ENCODE assay signal across 8 mouse cellular contexts in genomic region chr5:113799691-113800090, GRCm38 (mm10). TPM values are rescaled to one million over a fixed set of nuclear protein-coding genes. Genes with fewer than 3 reads are reported as not detected.
DNase-seq lines count a peak whose midpoint lies in the region; ATAC-seq lines count a peak whose summit lies in the region.

No protein-coding gene starts in this region.

- H3K27me3 ChIP-seq in heart, embryonic 16.5 days (ENCODE audit: control insufficient read depth, insufficient read depth, low read length) = peaks cover 12% of the 10 kb centered on the region
- no peaks in the 10 kb centered on the region for H3K27me3 ChIP-seq in embryonic facial prominence, embryonic 15.5 days
- peaks cover 19% of the 10 kb centered on the region; the same call in 1 of the 2 replicates for H3K27me3 ChIP-seq in liver, embryonic 13.5 days

- WGBS in heart, embryonic 16.5 days = 49% methylated on average over 5 of the region's 5 CpGs
- 20% methylated on average over 5 of the region's 5 CpGs for WGBS in embryonic facial prominence, embryonic 15.5 days
- WGBS in liver, embryonic 13.5 days (ENCODE audit: insufficient replicate concordance) = 52% methylated on average over 5 of the region's 5 CpGs

- no peaks in the 10 kb centered on the region for H3K9me3 ChIP-seq in heart, embryonic 16.5 days (replicated peaks; ENCODE audit: control insufficient read depth, low read length)
- H3K9me3 ChIP-seq in embryonic facial prominence, embryonic 15.5 days (replicated peaks) = no peaks in the 10 kb centered on the region
- H3K9me3 ChIP-seq in liver, embryonic 13.5 days (replicated peaks) = no peaks in the 10 kb centered on the region

- no peaks in the 10 kb centered on the region for H3K36me3 ChIP-seq in heart, embryonic 16.5 days (ENCODE audit: control insufficient read depth, insufficient read depth)
- peaks cover 8% of the 10 kb centered on the region; the same call in 1 of the 2 replicates for H3K36me3 ChIP-seq in embryonic facial prominence, embryonic 15.5 days
- H3K36me3 ChIP-seq in liver, embryonic 13.5 days = no peaks in the 10 kb centered on the region

- peaks cover 12% of the 10 kb centered on the region for H3K4me1 ChIP-seq in heart, embryonic 16.5 days (ENCODE audit: control insufficient read depth, insufficient read depth, low read length)
- peaks cover 67% of the 10 kb centered on the region for H3K4me1 ChIP-seq in embryonic facial prominence, embryonic 15.5 days
- peaks cover 26% of the 10 kb centered on the region for H3K4me1 ChIP-seq in liver, embryonic 13.5 days (replicated peaks)

- no peak for DNase-seq in heart, postnatal 14 days
- peak; percentile 17 for DNase-seq in MN1 (ENCODE audit: low spot score)
- DNase-seq in liver, embryonic 13.5 days = no peak
- DNase-seq in thymus, postnatal 0 days (ENCODE audit: low spot score) = no peak

- peak overlapping the region; percentile 43 for H3K4me3 ChIP-seq in heart, embryonic 16.5 days (ENCODE audit: low read length)
- H3K4me3 ChIP-seq in embryonic facial prominence, embryonic 15.5 days (replicated peaks) = peak overlapping the region; percentile 54
- peak overlapping the region; percentile 32 for H3K4me3 ChIP-seq in liver, embryonic 13.5 days (replicated peaks)

- H3K9ac ChIP-seq in heart, embryonic 16.5 days (ENCODE audit: low read length) = peak overlapping the region; percentile 39
- peak overlapping the region; percentile 33 for H3K9ac ChIP-seq in embryonic facial prominence, embryonic 15.5 days
- H3K9ac ChIP-seq in liver, embryonic 13.5 days = no peak overlapping the region

- intact Hi-C loops in heart, postnatal 14 days (cut with DNase I) = no loop called here

- H3K4me2 ChIP-seq in heart, embryonic 16.5 days (ENCODE audit: low read depth, low read length) = peak overlapping the region; percentile 49
- H3K4me2 ChIP-seq in embryonic facial prominence, embryonic 15.5 days (replicated peaks) = peak overlapping the region; percentile 64
- H3K4me2 ChIP-seq in liver, embryonic 13.5 days = peak overlapping the region; percentile 30

- no peak for ATAC-seq in heart, embryonic 16.5 days (replicated peaks; ENCODE audit: extremely low read depth, insufficient read depth, low FRiP score)
- no peak for ATAC-seq in embryonic facial prominence, embryonic 15.5 days (ENCODE audit: insufficient number of reproducible peaks, low FRiP score, low TSS enrichment, low read depth)
- ATAC-seq in liver, embryonic 13.5 days (ENCODE audit: low read depth) = no peak
- ATAC-seq in activated CD4-positive, CD25-positive, alpha-beta regulatory T cell, adult 4 months = no peak
- no peak for ATAC-seq in erythroid progenitor cell, adult 5-6 weeks (replicated peaks; ENCODE audit: low FRiP score, poor library complexity, severe bottlenecking)

- H3K27ac ChIP-seq in heart, embryonic 16.5 days (ENCODE audit: low read length) = peak overlapping the region; percentile 46; the same call in 1 of the 2 replicates
- H3K27ac ChIP-seq in embryonic facial prominence, embryonic 15.5 days (replicated peaks) = peak overlapping the region; percentile 90
- no peak overlapping the region for H3K27ac ChIP-seq in liver, embryonic 13.5 days

RNA-seq across cellular contexts. Expression of gene Tmem119, which starts 0.6 kb away (rescaled TPM):
- polyA plus RNA-seq in heart, embryonic 16.5 days (2015; fragmentation: Nextera tagmentation; extraction: Ambion mirVana) = 22.4 and 22.5 TPM in 2 replicates
- total RNA-seq in heart, postnatal 14 days (2021) = 10 to 100 TPM; 10.5 to 12.5 TPM
- 197 and 220 TPM in 2 replicates for polyA plus RNA-seq in embryonic facial prominence, embryonic 15.5 days (2015; fragmentation: Nextera tagmentation; extraction: Ambion mirVana)
- polyA plus RNA-seq in liver, embryonic 13.5 days (2015; fragmentation: Nextera tagmentation; extraction: Ambion mirVana) = 3.8 TPM in 2 replicates
- 6.1 and 7.0 TPM in 2 replicates for polyA plus RNA-seq in thymus, postnatal 0 days (2015; fragmentation: Nextera tagmentation; extraction: Ambion mirVana)
- polyA plus RNA-seq in activated CD4-positive, CD25-positive, alpha-beta regulatory T cell, adult 4 months (2017; shearing (Covaris generic)) = not detected
- total RNA-seq in erythroid progenitor cell, adult 5-6 weeks (2015; ENCODE audit: low replicate concordance) = 2.9 TPM in 1 of 2 replicates, not detected in the other
- 3.0 TPM in 1 of 2 replicates, not detected in the other for total RNA-seq in erythroid progenitor cell, adult 5-6 weeks (2017; ENCODE audit: low replicate concordance)

RNA-seq across cellular contexts. Expression of gene Iscu, which starts 27.1 kb away (rescaled TPM):
- polyA plus RNA-seq in heart, embryonic 16.5 days (2015; fragmentation: Nextera tagmentation; extraction: Ambion mirVana) = 118 and 136 TPM in 2 replicates
- 100 to 1,000 TPM; 140 to 145 TPM for total RNA-seq in heart, postnatal 14 days (2021)
- polyA plus RNA-seq in embryonic facial prominence, embryonic 15.5 days (2015; fragmentation: Nextera tagmentation; extraction: Ambion mirVana) = 102 and 106 TPM in 2 replicates
- polyA plus RNA-seq in liver, embryonic 13.5 days (2015; fragmentation: Nextera tagmentation; extraction: Ambion mirVana) = 104 and 106 TPM in 2 replicates
- polyA plus RNA-seq in thymus, postnatal 0 days (2015; fragmentation: Nextera tagmentation; extraction: Ambion mirVana) = 146 and 152 TPM in 2 replicates
- polyA plus RNA-seq in activated CD4-positive, CD25-positive, alpha-beta regulatory T cell, adult 4 months (2017; shearing (Covaris generic)) = 10 to 100 TPM; 23.8 to 24.5 TPM
- total RNA-seq in erythroid progenitor cell, adult 5-6 weeks (2015; ENCODE audit: low replicate concordance) = 54.9 and 75.3 TPM in 2 replicates
- total RNA-seq in erythroid progenitor cell, adult 5-6 weeks (2017; ENCODE audit: low replicate concordance) = 36.4 and 52.0 TPM in 2 replicates

RNA-seq across cellular contexts. Expression of gene Sart3, which starts 27.4 kb away (rescaled TPM):
- 31.6 TPM in 2 replicates for polyA plus RNA-seq in heart, embryonic 16.5 days (2015; fragmentation: Nextera tagmentation; extraction: Ambion mirVana)
- 10 to 100 TPM; 15.6 to 16.9 TPM for total RNA-seq in heart, postnatal 14 days (2021)
- 47.9 and 48.0 TPM in 2 replicates for polyA plus RNA-seq in embryonic facial prominence, embryonic 15.5 days (2015; fragmentation: Nextera tagmentation; extraction: Ambion mirVana)
- 21.2 and 24.2 TPM in 2 replicates for polyA plus RNA-seq in liver, embryonic 13.5 days (2015; fragmentation: Nextera tagmentation; extraction: Ambion mirVana)
- polyA plus RNA-seq in thymus, postnatal 0 days (2015; fragmentation: Nextera tagmentation; extraction: Ambion mirVana) = 29.4 and 34.4 TPM in 2 replicates
- 10 to 100 TPM in 1 of 2 experiments, 1 to 10 TPM in 1; 8.0 to 18.9 TPM for polyA plus RNA-seq in activated CD4-positive, CD25-positive, alpha-beta regulatory T cell, adult 4 months (2017; shearing (Covaris generic))
- 8.4 and 22.0 TPM in 2 replicates for total RNA-seq in erythroid progenitor cell, adult 5-6 weeks (2015; ENCODE audit: low replicate concordance)
- total RNA-seq in erythroid progenitor cell, adult 5-6 weeks (2017; ENCODE audit: low replicate concordance) = 32.1 and 44.9 TPM in 2 replicates

RNA-seq across cellular contexts. Expression of gene Selplg, which starts 32.8 kb away (rescaled TPM):
- polyA plus RNA-seq in heart, embryonic 16.5 days (2015; fragmentation: Nextera tagmentation; extraction: Ambion mirVana) = 10.1 and 29.8 TPM in 2 replicates
- 1 to 10 TPM; 2.3 to 6.4 TPM for total RNA-seq in heart, postnatal 14 days (2021)
- 5.3 TPM in 2 replicates for polyA plus RNA-seq in embryonic facial prominence, embryonic 15.5 days (2015; fragmentation: Nextera tagmentation; extraction: Ambion mirVana)
- 10.1 and 11.6 TPM in 2 replicates for polyA plus RNA-seq in liver, embryonic 13.5 days (2015; fragmentation: Nextera tagmentation; extraction: Ambion mirVana)
- polyA plus RNA-seq in thymus, postnatal 0 days (2015; fragmentation: Nextera tagmentation; extraction: Ambion mirVana) = 205 and 252 TPM in 2 replicates
- polyA plus RNA-seq in activated CD4-positive, CD25-positive, alpha-beta regulatory T cell, adult 4 months (2017; shearing (Covaris generic)) = 100 to 1,000 TPM; 629 to 698 TPM
- 81.1 and 83.0 TPM in 2 replicates for total RNA-seq in erythroid progenitor cell, adult 5-6 weeks (2015; ENCODE audit: low replicate concordance)
- total RNA-seq in erythroid progenitor cell, adult 5-6 weeks (2017; ENCODE audit: low replicate concordance) = 26.7 and 29.5 TPM in 2 replicates
